17 mouse cellular contexts compared by ENCODE assay signal in the genomic region with DNA sequence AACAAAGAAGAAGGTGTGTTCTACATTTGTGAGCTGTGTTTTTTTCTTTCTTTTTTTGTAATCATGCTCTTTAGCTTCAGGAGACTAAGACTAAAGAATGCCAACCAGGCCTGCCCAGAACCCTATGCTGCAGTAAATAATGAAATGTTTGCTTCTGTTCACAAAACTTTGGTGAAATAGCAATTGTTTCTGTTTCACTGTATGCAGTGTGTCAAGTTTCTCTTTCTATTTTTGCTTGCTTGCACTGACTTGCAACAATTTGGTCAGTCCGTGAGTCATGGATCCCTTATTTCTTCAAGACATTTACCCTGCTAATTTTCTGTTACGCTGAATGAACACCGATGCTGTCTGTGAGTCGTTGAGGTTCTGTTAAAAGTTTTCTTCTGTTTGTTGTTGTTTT.
"Had no signal": no experiment of that assay in that cellular context is flagged by ENCODE, and none has a peak within 500 bp of the region (broad histone marks: within the 10 kb centered on the region; RNA-seq: fewer than 3 reads in every experiment).

No protein-coding gene starts in this region.

- H3K4me3 ChIP-seq: neural tube, embryonic 12.5 days; neural tube, embryonic 13.5 days; neural tube, embryonic 15.5 days; stomach, embryonic 15.5 days had no signal

- H3K27me3 ChIP-seq: neural tube, embryonic 12.5 days; neural tube, embryonic 13.5 days; neural tube, embryonic 15.5 days; stomach, embryonic 15.5 days had no signal

- H3K27ac ChIP-seq: neural tube, embryonic 12.5 days; neural tube, embryonic 13.5 days; neural tube, embryonic 15.5 days; stomach, embryonic 15.5 days; stomach, postnatal 0 days had no signal

- H3K4me2 ChIP-seq: neural tube, embryonic 12.5 days; neural tube, embryonic 13.5 days; neural tube, embryonic 15.5 days; stomach, embryonic 15.5 days had no signal

- H3K36me3 ChIP-seq: neural tube, embryonic 12.5 days; neural tube, embryonic 13.5 days; neural tube, embryonic 15.5 days; stomach, embryonic 15.5 days had no signal

- H3K9ac ChIP-seq: neural tube, embryonic 12.5 days; neural tube, embryonic 13.5 days; neural tube, embryonic 15.5 days; stomach, embryonic 15.5 days had no signal

- DNase-seq: retina, postnatal 1 day; right cerebral cortex, adult 18-20 months; right cerebral cortex, postnatal 14 days; right cerebral cortex, postnatal 25 days; right cerebral cortex, postnatal 4 days; spleen, adult 18-20 months; thymus, adult 18-20 months; thymus, adult 2 months; thymus, postnatal 14 days; thymus, postnatal 25 days; thymus, postnatal 36 days; thymus, postnatal 4 days had no signal

- H3K4me1 ChIP-seq: neural tube, embryonic 12.5 days; neural tube, embryonic 13.5 days; neural tube, embryonic 15.5 days; stomach, embryonic 15.5 days had no signal

- H3K9me3 ChIP-seq: neural tube, embryonic 12.5 days; neural tube, embryonic 13.5 days; neural tube, embryonic 15.5 days; stomach, embryonic 15.5 days had no signal
